Mouse (Mus musculus): ENCODE data around the gene Slc12a8. TPM values are rescaled to one million over a fixed set of nuclear protein-coding genes. Genes with fewer than 3 reads are reported as not detected.

Slc12a8 gene
- total RNA-seq, 4 experiments from 2014 or later: 0.10 to 0.32 (median 0.22) TPM

- no peak for DNase-seq (ENCODE audit: low spot score in 2 of 2)
Measured at GRCm38 (mm10) chr16:33610466-33610865, 93.3 kb downstream of the Slc12a8 start.

GRCm38 (mm10) chr16:33611291-33611690 is 94.2 kb downstream of the Slc12a8 start:
- DNase-seq (ENCODE audit: low spot score in 2 of 2): no peak

GRCm38 (mm10) chr16:33612056-33612770 is 95.1 kb downstream of the Slc12a8 start:
- DNase-seq (ENCODE audit: low spot score in 2 of 2): peak; percentile 49 to 59

- no peak for DNase-seq (ENCODE audit: low spot score in 2 of 2)
Measured at GRCm38 (mm10) chr16:33615986-33616385, 98.9 kb downstream of the Slc12a8 start.

GRCm38 (mm10) chr16:33621836-33622235 is 104.7 kb downstream of the Slc12a8 start:
- no peak for DNase-seq (ENCODE audit: low spot score in 2 of 2)

GRCm38 (mm10) chr16:33624586-33624985 is 107.5 kb downstream of the Slc12a8 start:
- DNase-seq (ENCODE audit: low spot score in 2 of 2): no peak

- no peak for DNase-seq (ENCODE audit: low spot score in 2 of 2)
Measured at GRCm38 (mm10) chr16:33629539-33629938, 112.4 kb downstream of the Slc12a8 start.

- no peak for DNase-seq (ENCODE audit: low spot score in 2 of 2)
Measured at GRCm38 (mm10) chr16:33635836-33636595, 118.9 kb downstream of the Slc12a8 start.

- DNase-seq (ENCODE audit: low spot score in 2 of 2): no peak
Measured at GRCm38 (mm10) chr16:33641779-33642178, 124.7 kb downstream of the Slc12a8 start.

- no peak for DNase-seq (ENCODE audit: low spot score in 2 of 2)
Measured at GRCm38 (mm10) chr16:33653116-33653515, 136.0 kb downstream of the Slc12a8 start.

- no peak for DNase-seq (ENCODE audit: low spot score in 2 of 2)
Measured at GRCm38 (mm10) chr16:33655443-33655842, 138.3 kb downstream of the Slc12a8 start.

- no peak for DNase-seq (ENCODE audit: low spot score in 2 of 2)
Measured at GRCm38 (mm10) chr16:33657191-33657590, 140.1 kb downstream of the Slc12a8 start.

GRCm38 (mm10) chr16:33658121-33658520 is 141.0 kb downstream of the Slc12a8 start:
- no peak for DNase-seq (ENCODE audit: low spot score in 2 of 2)

- no peak for DNase-seq (ENCODE audit: low spot score in 2 of 2)
Measured at GRCm38 (mm10) chr16:33659521-33659920, 142.4 kb downstream of the Slc12a8 start.

GRCm38 (mm10) chr16:33660125-33660524 is 143.0 kb downstream of the Slc12a8 start:
- DNase-seq (ENCODE audit: low spot score in 2 of 2): peak; percentile 32 to 50

GRCm38 (mm10) chr16:33662841-33663240 is 145.7 kb downstream of the Slc12a8 start:
- DNase-seq (ENCODE audit: low spot score in 2 of 2): no peak

- DNase-seq (ENCODE audit: low spot score in 2 of 2): no peak
Measured at GRCm38 (mm10) chr16:33666226-33666625, 149.1 kb downstream of the Slc12a8 start.

- DNase-seq (ENCODE audit: low spot score in 2 of 2): no peak
Measured at GRCm38 (mm10) chr16:33666985-33667538, 149.9 kb downstream of the Slc12a8 start.

GRCm38 (mm10) chr16:33668448-33668847 is 151.3 kb downstream of the Slc12a8 start:
- no peak for DNase-seq (ENCODE audit: low spot score in 2 of 2)

- DNase-seq (ENCODE audit: low spot score in 2 of 2): no peak
Measured at GRCm38 (mm10) chr16:33669072-33669471, 151.9 kb downstream of the Slc12a8 start.

GRCm38 (mm10) chr16:33670340-33670739 is 153.2 kb downstream of the Slc12a8 start:
- no peak for DNase-seq (ENCODE audit: low spot score in 2 of 2)

- no peak for DNase-seq (ENCODE audit: low spot score in 2 of 2)
Measured at GRCm38 (mm10) chr16:33670933-33671332, 153.8 kb downstream of the Slc12a8 start.
